In genomic region chr14:33447027-33447569, GRCm38 (mm10) we compare ENCODE assay signal across 8 mouse cellular contexts. TPM values are rescaled to one million over a fixed set of nuclear protein-coding genes. Genes with fewer than 3 reads are reported as not detected.
DNase-seq lines count a peak whose midpoint lies in the region; ATAC-seq and TF ChIP-seq lines count a peak whose summit lies in the region.

Mapk8 (minus strand) TSS chr14:33447158.

- peak; percentile 91 for DNase-seq in c-Kit-positive CD71-positive TER-119-positive erythroid progenitor cells, embryonic 14.5 days (ENCODE audit: low spot score)
- DNase-seq in heart, postnatal 14 days, result peak; percentile 99 to 100
- peak; percentile 97 for DNase-seq in layer of hippocampus, adult 11-12 months (ENCODE audit: low spot score)
- DNase-seq in lung, adult 18-20 months, result peak; percentile 96 to 97
- peak; percentile 98 for DNase-seq in testis, postnatal 14 days (ENCODE audit: low spot score)

- H3K9ac ChIP-seq in forebrain, embryonic 13.5 days, result peak within 1 kb of the TSS; percentile 93
- peak within 1 kb of the TSS; percentile 89 for H3K9ac ChIP-seq in neural tube, embryonic 15.5 days (replicated peaks)

- peak within 1 kb of the TSS; percentile 63 for H3K4me2 ChIP-seq in forebrain, embryonic 13.5 days
- peak within 1 kb of the TSS; percentile 62 for H3K4me2 ChIP-seq in neural tube, embryonic 15.5 days

- peak; percentile 97 for ATAC-seq in forebrain, embryonic 13.5 days
- peak; percentile 98 for ATAC-seq in neural tube, embryonic 15.5 days (ENCODE audit: low FRiP score)

- H3K36me3 ChIP-seq in E14TG2a.4 (ENCODE audit: insufficient read depth, low read length), result no peaks in the 10 kb centered on the region
- H3K36me3 ChIP-seq in forebrain, embryonic 13.5 days (ENCODE audit: poor library complexity, severe bottlenecking), result no peaks in the 10 kb centered on the region
- no peaks in the 10 kb centered on the region for H3K36me3 ChIP-seq in neural tube, embryonic 15.5 days

- peak within 1 kb of the TSS; percentile 91 for H3K4me3 ChIP-seq in E14TG2a.4 (replicated peaks; ENCODE audit: low read length)
- H3K4me3 ChIP-seq in forebrain, embryonic 13.5 days, result peak within 1 kb of the TSS; percentile 84
- H3K4me3 ChIP-seq in neural tube, embryonic 15.5 days (replicated peaks), result peak within 1 kb of the TSS; percentile 88

- H3K9me3 ChIP-seq in E14TG2a.4 (ENCODE audit: low read length), result no peaks in the 10 kb centered on the region
- H3K9me3 ChIP-seq in forebrain, embryonic 13.5 days (replicated peaks), result no peaks in the 10 kb centered on the region
- H3K9me3 ChIP-seq in neural tube, embryonic 15.5 days (replicated peaks), result no peaks in the 10 kb centered on the region

- WGBS in forebrain, embryonic 13.5 days, result 0% methylated on average over 60 of the region's 70 CpGs
- 0% methylated on average over 59 of the region's 70 CpGs for WGBS in neural tube, embryonic 15.5 days

- intact Hi-C loops in heart, postnatal 14 days (cut with DNase I), result no loop called here

- H3K27ac ChIP-seq in forebrain, embryonic 13.5 days, result peak within 1 kb of the TSS; percentile 90
- peak within 1 kb of the TSS; percentile 93 for H3K27ac ChIP-seq in neural tube, embryonic 15.5 days (replicated peaks)

- H3K4me1 ChIP-seq in E14TG2a.4 (replicated peaks; ENCODE audit: low read depth, low read length), result peaks cover 20% of the 10 kb centered on the region
- H3K4me1 ChIP-seq in forebrain, embryonic 13.5 days, result peaks cover 18% of the 10 kb centered on the region
- peaks cover 22% of the 10 kb centered on the region for H3K4me1 ChIP-seq in neural tube, embryonic 15.5 days

- no peak for TF ChIP-seq CTCF in E14TG2a.4 (conservative IDR thresholded peaks at IDR 0.05; ENCODE audit: low read length)

- peaks cover 29% of the 10 kb centered on the region for H3K27me3 ChIP-seq in E14TG2a.4 (ENCODE audit: insufficient read depth, low read length)
- peaks cover 20% of the 10 kb centered on the region for H3K27me3 ChIP-seq in forebrain, embryonic 13.5 days
- 0 out of 2 replicates have a peak, but pooled peaks cover 14% of the 10 kb centered on the region for H3K27me3 ChIP-seq in neural tube, embryonic 15.5 days (replicated peaks)

RNA-seq across cellular contexts. Expression of gene Mapk8, which starts in this region (rescaled TPM):
- 35.8 TPM in 2 replicates for polyA plus RNA-seq in forebrain, embryonic 13.5 days (2015; fragmentation: Nextera tagmentation; extraction: Ambion mirVana)
- total RNA-seq in heart, postnatal 14 days (2021), result 10 to 100 TPM; 31.5 to 35.8 TPM
- 30.0 and 32.8 TPM in 2 replicates for polyA plus RNA-seq in neural tube, embryonic 15.5 days (2015; fragmentation: Nextera tagmentation; extraction: Ambion mirVana)

Comparison
In these comparisons a context has a peak if more than half of its experiments do, and no peak if none do; other contexts are left out.
1. Peak in every context shown above with its lines: DNase-seq, ATAC-seq, H3K4me3 ChIP-seq and H3K27ac ChIP-seq.